Mouse (Mus musculus): ENCODE measurements at regions not wholly inside any gene's neighbourhood (a gene's known extent, or its start where the extent isn't known, plus 50 kb on each side); places are given as distances from the start of the nearest gene placed in this dataset.

DNA sequence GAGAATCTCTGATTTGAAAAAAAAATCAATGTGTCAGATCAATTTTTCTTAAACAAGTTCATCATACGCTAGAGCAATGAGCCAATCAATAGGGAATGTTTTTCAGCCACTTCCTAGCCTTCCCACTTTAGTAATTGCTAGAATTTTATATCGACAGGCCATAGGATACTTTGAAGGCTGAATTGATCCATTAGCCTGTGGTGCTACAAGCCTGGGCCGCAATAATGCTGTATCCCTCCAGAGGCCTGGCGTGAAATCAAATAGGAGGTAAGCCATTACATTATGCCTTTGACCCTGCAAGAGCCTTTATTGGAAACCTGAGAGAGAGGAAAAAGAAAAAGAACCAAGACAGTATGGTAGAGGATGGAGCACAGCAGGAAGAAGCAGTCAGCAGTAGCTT is 53.7 kb upstream of the Gm11232 start:
- no peak for DNase-seq

DNA sequence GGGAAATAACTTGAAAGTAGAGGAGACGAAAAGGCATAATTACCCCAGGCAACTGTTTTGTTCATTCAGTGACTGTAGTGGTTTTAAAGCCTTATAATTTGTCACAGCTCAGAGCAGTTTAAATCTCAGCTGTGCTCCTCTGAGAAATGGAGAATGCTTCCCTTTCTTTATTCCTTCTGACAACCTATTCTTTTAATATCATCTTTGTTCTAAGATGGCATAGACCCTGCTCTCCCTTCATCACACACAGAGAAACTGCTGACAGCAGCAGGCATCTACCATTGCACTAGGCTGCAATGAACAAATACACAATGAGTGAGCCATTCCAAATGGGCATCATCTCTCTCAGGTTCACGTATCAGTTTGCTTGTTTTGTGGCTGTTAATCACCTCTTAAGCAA is 50.5 kb upstream of the Gm11232 start:
- no peak for DNase-seq

Measured in adrenal gland, adult 2 months (tissue).